Mouse (Mus musculus) kidney, postnatal 0 days (tissue): Measurements from ENCODE around the gene Hand2. TPM values are rescaled to one million over a fixed set of nuclear protein-coding genes. Genes with fewer than 3 reads are reported as not detected.

ENCODE experiments used
- ATAC-seq: fragments of 200-750 bp; cut with Nextera tagmentation; replicated peaks from 2 replicates; pipeline ENCODE4 v1.8.0; 2017; ENCODE audit warnings: low read depth, moderate number of reproducible peaks, moderate TSS enrichment, moderate library complexity; ENCODE audit not compliant: low FRiP score
- DNase-seq: peaks from one replicate; pipeline ENCODE4 v3.0.0-alpha.2; 2016; ENCODE audit warnings: low spot score
- H3K27ac ChIP-seq: fragments of 300-500 bp; sonication (generic); 2 replicates; pipeline ENCODE4 v1.5.1; 2014; ENCODE audit warnings: mild to moderate bottlenecking
- H3K27me3 ChIP-seq: fragments of 300-500 bp; sonication (generic); 2 replicates; pipeline ENCODE4 v1.6.1; 2014; ENCODE audit warnings: low read length, mixed read lengths; ENCODE audit not compliant: insufficient read depth
- H3K36me3 ChIP-seq: fragments of 300-500 bp; sonication (generic); 2 replicates; pipeline ENCODE4 v1.6.1; 2014; ENCODE audit warnings: low read length, mixed read lengths; ENCODE audit not compliant: insufficient read depth
- H3K4me1 ChIP-seq: fragments of 300-500 bp; sonication (generic); replicated peaks from 2 replicates; pipeline ENCODE4 v1.6.1; 2014; ENCODE audit warnings: antibody characterized with exemption, low read length, mixed read lengths; ENCODE audit not compliant: insufficient read depth
- H3K4me2 ChIP-seq: fragments of 300-500 bp; sonication (generic); 2 replicates; pipeline ENCODE4 v1.6.1; 2014; ENCODE audit warnings: mild to moderate bottlenecking, low read length, moderate library complexity, mixed read lengths
- H3K4me3 ChIP-seq: fragments of 300-500 bp; sonication (generic); replicated peaks from 2 replicates; pipeline ENCODE4 v1.5.1; 2014; ENCODE audit warnings: low read depth, low read length
- H3K9ac ChIP-seq: fragments of 300-500 bp; sonication (generic); 2 replicates; pipeline ENCODE4 v1.6.1; 2014; ENCODE audit warnings: low read depth, low read length
- H3K9me3 ChIP-seq: fragments of 300-500 bp; sonication (generic); replicated peaks from 2 replicates; pipeline ENCODE4 v1.6.1; 2016; ENCODE audit warnings: low read length, inconsistent platforms, mixed read lengths
- CTCF ChIP-seq: IDR thresholded peaks from 2 replicates; pipeline ENCODE4 v1.5.1; 2016; ENCODE audit warnings: antibody characterized with exemption, low read depth, mild to moderate bottlenecking, moderate library complexity
- WGBS: fragments of 180-500 bp; shearing (Covaris S2); extraction: QIAGEN DNeasy Blood & Tissue Kit; methylation state at CpG from one replicate; pipeline ENCODE4 v1.1.7; 2014; 5-methylcytosine and 5-hydroxymethylcytosine counted together
- polyA plus RNA-seq: library from polyadenylated mRNA; unstranded; fragments of >200 nt; fragmentation: Nextera tagmentation; extraction: Ambion mirVana; gene quantifications from 2 replicates; pipeline ENCODE4 v1.2.1, GENCODE M21; 2015

The Hand2 gene
- not detected in 2 replicates for polyA plus RNA-seq

DNA sequence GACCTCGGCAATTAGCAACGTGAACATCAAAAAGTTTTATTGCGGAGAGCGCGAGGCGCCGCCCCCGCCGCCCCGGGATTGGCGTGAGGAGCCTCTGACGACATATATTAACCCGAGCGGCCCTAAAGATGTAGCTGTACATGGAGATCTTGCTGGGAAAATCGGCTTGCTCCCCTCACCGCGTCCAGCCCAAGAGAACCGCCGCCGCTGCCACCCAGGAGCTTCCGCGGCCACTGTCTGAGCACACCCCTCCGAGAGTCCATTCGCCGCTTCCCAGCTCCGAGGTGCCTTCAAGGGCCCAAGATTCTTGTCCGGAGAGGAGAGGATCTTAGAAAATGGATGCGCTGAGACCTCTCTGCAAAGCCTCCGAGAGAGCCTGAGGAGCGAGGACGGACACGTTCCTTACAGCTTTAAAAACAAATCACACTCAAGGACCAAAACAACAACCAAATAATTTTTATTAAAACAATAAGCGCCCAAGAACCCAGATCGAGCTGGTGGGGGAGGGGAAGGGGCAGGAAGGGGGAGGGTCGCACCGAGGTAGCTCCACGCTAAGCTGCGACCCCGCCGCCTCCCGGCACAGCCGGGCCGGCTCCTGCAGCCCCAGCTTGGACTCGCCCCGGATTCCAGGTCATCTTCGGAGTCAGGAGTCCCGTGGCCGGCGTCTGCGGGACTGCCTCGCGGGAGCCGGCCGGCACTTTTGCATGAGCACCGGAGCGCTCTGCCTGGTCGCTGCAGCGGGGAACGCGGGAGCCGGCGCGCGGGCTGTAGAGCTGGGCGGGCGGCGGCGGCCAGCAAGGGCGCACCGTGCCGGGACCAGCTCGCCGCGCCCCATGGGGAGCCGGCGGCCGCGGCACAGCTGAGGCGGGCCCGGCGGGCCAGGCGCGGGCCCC lies at the start of gene Hand2:
TSS of gene Hand2 (plus strand) at position 133 of the 893 bp plus-strand sequence.
- under 1% methylated on average over 67 of the region's 83 CpGs for WGBS
- H3K27ac ChIP-seq = no peak within 1 kb of the TSS
- peak; percentile 53; the same call in 1 of the 2 replicates for ATAC-seq
- H3K9ac ChIP-seq = no peak within 1 kb of the TSS
- peak within 1 kb of the TSS; percentile 56 for H3K4me2 ChIP-seq
- H3K4me3 ChIP-seq = peak within 1 kb of the TSS; percentile 30
- peaks cover 96% of the 10 kb centered on the region for H3K27me3 ChIP-seq
- peaks cover 9% of the 10 kb centered on the region; the same call in 1 of the 2 replicates for H3K4me1 ChIP-seq
- no peaks in the 10 kb centered on the region for H3K9me3 ChIP-seq
- TF ChIP-seq CTCF = no peak
- no peaks in the 10 kb centered on the region for H3K36me3 ChIP-seq
- DNase-seq = no peak

GRCm38 (mm10) chr8:57273055-57273454 lies 47.7 kb upstream of the Hand2 start:
- 55% methylated on average over 3 of the region's 3 CpGs for WGBS

GRCm38 (mm10) chr8:57293441-57293840 lies 27.3 kb upstream of the Hand2 start:
- WGBS = 66% methylated on average over 4 of the region's 4 CpGs

More at GRCm38 (mm10) chr8:57273055-57273454, 47.7 kb upstream of the Hand2 start:
- Histone ChIP-seq H3K4me1 (no peaks in the 10 kb centered on the region), H3K27ac (no peak overlapping the region), H3K4me3 (no peak overlapping the region), H3K4me2 (no peak overlapping the region), H3K36me3 (no peaks in the 10 kb centered on the region), H3K27me3 (no peaks in the 10 kb centered on the region), H3K9ac (no peak overlapping the region), H3K9me3 (no peaks in the 10 kb centered on the region)
- no peak for ATAC-seq
- no peak for DNase-seq
- no peak for TF ChIP-seq CTCF

GRCm38 (mm10) chr8:57303513-57303912 lies 17.3 kb upstream of the Hand2 start:
- 84% methylated on average over 1 of the region's 1 CpGs for WGBS

More at GRCm38 (mm10) chr8:57293441-57293840, 27.3 kb upstream of the Hand2 start:
- TF ChIP-seq CTCF = no peak
- DNase-seq (no peak), ATAC-seq (no peak)
- Histone ChIP-seq H3K27me3 (no peaks in the 10 kb centered on the region), H3K27ac (no peak overlapping the region), H3K4me3 (no peak overlapping the region), H3K9me3 (no peaks in the 10 kb centered on the region), H3K4me2 (no peak overlapping the region), H3K36me3 (no peaks in the 10 kb centered on the region), H3K4me1 (no peaks in the 10 kb centered on the region), H3K9ac (no peak overlapping the region)

DNA sequence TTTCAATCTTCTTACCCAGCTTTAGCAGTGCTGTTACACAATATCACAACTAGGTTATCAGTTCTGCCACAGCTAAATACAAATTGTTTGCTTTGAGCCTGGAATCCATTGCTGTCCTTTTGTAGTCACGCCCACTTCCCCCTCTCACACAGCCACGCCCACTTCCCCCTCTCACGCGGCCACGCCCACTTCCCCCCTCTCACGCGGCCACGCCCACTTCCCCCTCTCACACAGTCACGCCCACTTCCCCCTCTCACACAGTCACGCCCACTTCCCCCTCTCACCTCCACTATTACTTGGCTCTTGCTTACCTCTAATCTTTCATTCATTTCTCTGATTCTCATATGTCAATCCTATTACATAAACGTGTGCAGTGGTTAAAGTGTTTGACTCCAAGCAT lies 15.8 kb upstream of the Hand2 start:
- no peaks in the 10 kb centered on the region for H3K4me1 ChIP-seq
- no peak overlapping the region for H3K27ac ChIP-seq
- H3K4me2 ChIP-seq = no peak overlapping the region
- no peaks in the 10 kb centered on the region for H3K9me3 ChIP-seq
- TF ChIP-seq CTCF = no peak
- no peak overlapping the region for H3K9ac ChIP-seq
- no peaks in the 10 kb centered on the region for H3K36me3 ChIP-seq
- DNase-seq (no peak), ATAC-seq (no peak)
- no peak overlapping the region for H3K4me3 ChIP-seq
- H3K27me3 ChIP-seq = peaks cover 21% of the 10 kb centered on the region; the same call in 1 of the 2 replicates
- WGBS = 55% methylated on average over 11 of the region's 11 CpGs

More at GRCm38 (mm10) chr8:57303513-57303912, 17.3 kb upstream of the Hand2 start:
- Histone ChIP-seq H3K27ac (no peak overlapping the region), H3K9ac (no peak overlapping the region), H3K4me1 (no peaks in the 10 kb centered on the region), H3K4me3 (no peak overlapping the region), H3K27me3 (peaks cover 17% of the 10 kb centered on the region; the same call in 1 of the 2 replicates), H3K36me3 (no peaks in the 10 kb centered on the region), H3K9me3 (no peaks in the 10 kb centered on the region), H3K4me2 (no peak overlapping the region)
- DNase-seq (no peak), ATAC-seq (no peak)
- no peak for TF ChIP-seq CTCF

DNA sequence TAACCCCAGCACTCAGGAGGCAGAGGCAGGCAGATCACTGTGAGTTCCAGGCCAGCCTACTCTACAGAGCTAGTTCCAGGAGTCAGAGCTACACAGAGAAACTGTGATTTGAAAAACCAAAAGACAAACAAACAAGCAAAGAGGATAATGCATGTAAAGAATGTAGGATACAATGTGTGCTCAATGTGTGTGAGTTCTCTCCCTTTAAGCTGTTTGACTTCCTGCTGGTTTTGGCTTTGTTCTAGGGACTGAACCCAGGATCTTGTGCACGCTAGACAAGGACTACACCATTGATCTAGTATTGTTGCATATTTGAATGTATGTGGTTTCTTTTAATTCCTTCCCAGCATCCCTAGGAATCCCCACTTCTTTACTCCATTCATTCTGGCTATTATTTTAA lies 14.3 kb upstream of the Hand2 start:
- 82% methylated on average over 1 of the region's 1 CpGs for WGBS
- no peaks in the 10 kb centered on the region for H3K4me1 ChIP-seq
- no peak for TF ChIP-seq CTCF

More for the DNA sequence above, 14.3 kb upstream of the Hand2 start:
- Histone ChIP-seq H3K27ac (no peak overlapping the region), H3K27me3 (peaks cover 28% of the 10 kb centered on the region; the same call in 1 of the 2 replicates), H3K4me2 (no peak overlapping the region), H3K4me3 (no peak overlapping the region), H3K9ac (no peak overlapping the region), H3K9me3 (no peaks in the 10 kb centered on the region), H3K36me3 (no peaks in the 10 kb centered on the region)
- DNase-seq (no peak), ATAC-seq (no peak)
